Mouse (Mus musculus): ENCODE measurements around the gene Slc2a4.
"Not testable (repeated sequence)": the region's sequence is repeated elsewhere in the genome, so short reads cannot be mapped to it uniquely, and the experiment has no call there.

Slc2a4 gene

GRCm38 (mm10) chr11:69974907-69975306 lies 26.9 kb upstream of the Slc2a4 start:
- in situ Hi-C loops (cut with MboI, MseI): no loop called here

DNA sequence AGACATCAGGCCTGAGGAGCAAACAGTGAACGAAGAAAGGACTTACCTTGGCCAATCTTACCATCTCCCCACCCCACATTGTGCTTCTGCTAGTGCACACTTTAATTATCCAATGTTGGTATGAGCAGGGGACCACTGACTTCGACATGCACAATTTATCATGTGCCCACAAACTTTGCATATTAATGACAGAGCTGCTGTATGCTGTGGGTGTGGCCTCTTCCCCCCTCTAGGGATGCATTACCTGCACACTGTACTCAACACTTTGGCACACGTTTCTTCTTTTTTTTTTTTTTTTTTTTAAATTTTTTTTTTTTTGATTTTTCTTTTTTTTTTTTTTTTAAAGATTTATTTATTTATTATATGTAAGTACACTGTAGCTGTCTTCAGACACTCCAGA lies 22.8 kb upstream of the Slc2a4 start:
- in situ Hi-C loops (cut with MboI, MseI): no loop called here

- in situ Hi-C loops (cut with MboI, MseI): no loop called here
Measured at GRCm38 (mm10) chr11:69970222-69970621, 22.2 kb upstream of the Slc2a4 start.

- in situ Hi-C loops (cut with MboI, MseI): no loop called here
Measured at GRCm38 (mm10) chr11:69968793-69969192, 20.8 kb upstream of the Slc2a4 start.

- in situ Hi-C loops (cut with MboI, MseI): no loop called here
Measured at GRCm38 (mm10) chr11:69966860-69967517, 19.0 kb upstream of the Slc2a4 start.

DNA sequence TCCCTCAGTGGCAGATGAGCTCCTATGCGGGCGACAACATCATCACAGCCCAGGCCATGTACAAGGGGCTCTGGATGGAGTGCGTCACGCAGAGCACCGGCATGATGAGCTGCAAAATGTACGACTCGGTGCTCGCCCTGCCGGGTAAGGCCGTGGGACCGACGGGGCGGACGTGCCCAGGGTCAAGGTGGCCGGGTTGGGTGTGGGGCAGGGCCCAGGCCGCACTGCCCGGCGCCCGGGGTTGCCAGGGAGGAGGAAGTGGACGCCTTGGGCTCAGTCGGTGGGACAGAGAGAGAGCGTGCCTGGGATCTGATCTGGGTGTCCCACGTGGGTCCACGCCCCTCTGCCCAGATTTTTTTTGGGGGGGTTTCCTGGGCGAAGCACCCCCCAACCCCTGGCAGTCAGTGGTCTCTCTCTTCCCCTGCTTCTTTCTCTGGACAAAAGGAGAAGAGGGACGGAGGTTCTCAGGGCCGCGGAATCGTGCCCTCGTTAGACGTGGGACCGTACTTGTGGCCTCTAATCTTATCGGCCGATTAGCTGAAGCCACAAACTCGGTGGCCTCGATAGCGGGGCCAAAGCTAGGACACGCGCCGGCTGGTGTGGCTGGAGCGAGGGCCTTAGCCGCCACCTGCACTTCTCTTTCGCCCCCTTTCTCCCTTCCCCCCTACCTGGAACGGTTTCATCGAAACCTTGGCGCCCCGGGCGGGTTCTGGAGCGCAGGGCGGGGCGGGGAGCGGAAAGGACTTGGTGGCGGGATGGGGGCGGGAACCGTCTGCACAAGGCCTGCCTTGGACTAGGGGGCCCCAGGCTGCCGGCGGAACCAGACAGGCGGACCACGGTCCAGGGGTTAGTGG lies 18.2 kb upstream of the Slc2a4 start:
- in situ Hi-C loops (cut with MboI, MseI): no loop called here

DNA sequence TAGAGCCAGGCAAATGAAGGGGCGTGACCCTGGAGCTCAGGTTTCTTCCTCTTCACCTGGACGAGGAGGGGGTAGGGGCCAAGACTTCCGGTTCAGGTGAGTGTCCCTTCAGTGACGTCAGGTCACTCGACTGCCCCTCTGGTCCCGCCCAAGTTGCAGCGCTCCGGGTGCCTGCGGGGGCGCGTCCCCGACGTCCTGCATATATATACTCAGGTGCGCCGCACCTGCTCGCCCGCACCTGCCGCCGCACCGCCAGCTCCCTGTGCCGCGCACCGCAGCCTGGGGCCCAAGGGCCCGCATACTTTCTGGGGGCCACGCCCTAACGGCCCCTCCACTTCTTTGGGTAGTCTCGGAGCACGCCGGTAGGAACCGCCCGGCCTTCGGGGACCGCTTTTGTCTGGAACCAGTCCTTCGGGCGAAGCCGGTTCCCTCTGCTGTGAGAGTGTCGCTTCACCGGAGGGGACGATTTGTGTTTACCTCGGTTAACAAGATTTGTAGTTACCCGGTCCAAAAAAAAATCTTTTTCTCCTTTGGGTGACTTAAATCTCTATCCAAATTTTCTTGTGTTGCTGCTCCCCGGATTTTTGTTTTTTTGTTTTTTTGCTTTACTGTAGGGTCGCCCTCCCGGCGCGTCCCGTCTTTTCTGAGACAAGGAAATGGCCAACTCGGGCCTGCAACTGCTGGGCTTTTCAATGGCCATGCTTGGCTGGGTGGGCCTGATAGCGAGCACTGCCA lies 17.4 kb upstream of the Slc2a4 start:
- in situ Hi-C loops (cut with MboI, MseI): no loop called here

- in situ Hi-C loops (cut with MboI, MseI): no loop called here
Measured at GRCm38 (mm10) chr11:69964650-69965270, 16.8 kb upstream of the Slc2a4 start, which contains the start of gene Cldn7. TSS of gene Cldn7 (plus strand) at chr11:69964779.

DNA sequence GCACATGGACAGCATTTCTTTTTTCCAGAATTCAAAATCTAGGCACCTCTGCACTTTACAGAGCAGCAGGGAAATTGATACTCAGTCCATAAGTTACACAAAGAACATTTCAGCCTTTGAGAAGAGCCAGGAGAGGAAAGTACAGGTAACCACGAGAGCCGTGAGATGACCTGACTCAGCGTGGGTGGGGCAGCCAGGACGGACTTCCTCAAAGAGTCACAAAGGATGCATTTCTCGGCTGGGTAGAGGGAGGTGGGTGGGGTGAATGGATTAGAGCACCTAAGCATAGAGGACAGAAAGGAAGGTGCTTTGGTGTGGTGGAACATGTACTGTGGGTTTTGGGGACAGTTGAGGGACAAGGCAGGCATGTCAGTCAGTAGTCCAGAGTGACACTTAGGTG lies 13.9 kb upstream of the Slc2a4 start:
- in situ Hi-C loops (cut with MboI, MseI): no loop called here

- in situ Hi-C loops (cut with MboI, MseI): no loop called here
Measured at GRCm38 (mm10) chr11:69960616-69961015, 12.6 kb upstream of the Slc2a4 start.

GRCm38 (mm10) chr11:69956218-69956617 lies 8.2 kb upstream of the Slc2a4 start:
- in situ Hi-C loops (cut with MboI, MseI): no loop called here

DNA sequence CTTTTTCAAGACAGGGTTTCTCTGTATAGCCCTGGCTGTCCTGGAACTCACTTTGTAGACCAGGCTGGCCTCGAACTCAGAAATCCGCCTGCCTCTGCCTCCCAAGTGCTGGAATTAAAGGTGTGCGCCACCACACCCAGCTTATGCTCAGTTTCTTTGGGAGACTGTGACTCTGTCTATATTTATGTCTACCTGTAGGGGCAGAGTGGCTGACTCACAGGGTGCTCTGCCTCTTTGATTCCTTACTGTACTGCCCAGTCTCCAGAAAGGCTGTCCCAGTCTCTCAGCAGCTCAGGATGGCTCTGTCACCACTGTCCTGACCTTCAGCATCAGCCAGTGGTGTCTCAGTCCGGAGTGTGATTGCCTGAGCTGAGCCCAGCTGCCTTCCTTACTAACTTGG lies 7.6 kb upstream of the Slc2a4 start:
- in situ Hi-C loops (cut with MboI, MseI): not testable (repeated sequence)

GRCm38 (mm10) chr11:69953267-69953915 lies 5.4 kb upstream of the Slc2a4 start:
- in situ Hi-C loops (cut with MboI, MseI): no loop called here

DNA sequence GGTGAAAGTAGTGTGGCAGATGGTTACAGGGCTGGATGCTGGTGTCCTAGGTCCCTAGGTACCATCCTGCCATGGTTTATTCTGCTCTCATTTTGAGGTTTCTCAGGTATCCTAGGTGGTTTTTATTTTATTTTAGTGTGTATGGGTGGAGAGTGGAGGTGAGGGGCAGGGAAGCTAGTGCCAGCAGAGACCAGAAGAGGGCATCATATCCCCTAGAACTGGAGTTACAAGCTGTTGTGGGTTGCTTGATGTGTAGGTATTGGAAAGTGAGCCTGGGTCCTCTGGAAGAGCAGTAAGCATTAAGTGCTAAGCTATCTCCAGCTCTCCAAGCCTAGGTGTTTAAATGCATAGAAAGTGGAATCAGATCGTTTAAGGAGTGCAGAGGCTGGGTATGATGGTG lies 4.3 kb upstream of the Slc2a4 start:
- in situ Hi-C loops (cut with MboI, MseI): no loop called here

- in situ Hi-C loops (cut with MboI, MseI): no loop called here
Measured at GRCm38 (mm10) chr11:69950807-69951459, 2.9 kb upstream of the Slc2a4 start.

DNA sequence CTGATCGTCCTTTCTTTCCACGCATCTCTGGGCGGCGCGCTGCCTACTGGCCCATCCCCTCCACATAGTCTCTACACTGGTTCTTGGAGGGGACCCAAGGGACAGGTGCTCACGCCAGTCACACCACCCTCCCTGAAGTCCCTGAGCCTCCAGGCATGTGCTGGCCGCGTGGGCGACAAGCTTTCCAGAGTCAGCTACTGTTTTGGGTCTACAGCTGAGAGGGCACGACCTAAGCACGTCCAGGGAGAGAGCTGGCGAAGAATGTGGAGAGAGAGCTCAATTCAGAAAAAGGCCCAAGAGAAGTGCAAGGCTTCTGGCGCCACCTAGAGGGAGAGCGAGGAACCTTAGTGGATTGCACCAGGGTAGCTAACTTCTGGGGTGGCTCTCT lies 769 bp upstream of the Slc2a4 start:
- in situ Hi-C loops (cut with MboI, MseI): no loop called here

GRCm38 (mm10) chr11:69947337-69948065 lies 487 bp downstream of the Slc2a4 start:
- in situ Hi-C loops (cut with MboI, MseI): no loop called here

DNA sequence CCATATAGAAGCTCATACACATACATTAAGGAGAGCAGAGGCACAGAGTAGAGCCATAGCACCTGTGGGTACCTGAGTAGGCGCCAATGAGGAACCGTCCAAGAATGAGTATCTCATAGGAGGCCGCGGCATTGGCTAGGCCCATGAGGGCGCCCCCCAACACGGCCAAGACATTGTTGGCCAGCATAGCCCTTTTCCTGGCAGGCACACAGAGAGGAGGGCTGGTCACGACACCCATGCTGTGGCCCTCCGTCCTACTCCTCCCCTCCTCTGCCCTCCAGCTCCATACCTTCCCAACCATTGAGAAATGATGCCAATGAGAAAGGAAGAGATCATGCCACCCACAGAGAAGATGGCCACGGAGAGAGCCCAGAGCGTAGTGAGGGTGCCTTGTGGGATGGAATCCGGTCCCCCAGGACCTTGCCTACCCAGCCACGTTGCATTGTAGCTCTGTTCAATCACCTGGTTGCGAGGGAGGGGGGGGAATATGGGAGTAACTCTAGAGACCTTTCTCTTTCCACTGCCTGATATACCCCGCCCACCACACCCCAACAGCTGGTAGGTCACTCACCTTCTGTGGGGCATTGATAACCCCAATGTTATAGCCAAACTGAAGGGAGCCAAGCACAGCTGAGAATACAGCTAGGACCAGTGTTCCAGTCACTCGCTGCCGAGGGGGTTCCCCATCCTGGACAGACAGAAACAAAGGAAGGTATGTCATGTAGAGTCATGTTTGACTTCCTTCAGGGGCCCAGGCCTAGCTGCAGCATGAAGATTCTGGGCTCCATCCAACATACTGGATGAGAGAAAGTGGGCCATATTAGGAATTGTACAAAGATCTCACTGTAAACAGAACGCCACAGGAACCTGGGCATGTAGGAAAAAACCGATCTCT lies 1.7 kb downstream of the Slc2a4 start:
- in situ Hi-C loops (cut with MboI, MseI): no loop called here

DNA sequence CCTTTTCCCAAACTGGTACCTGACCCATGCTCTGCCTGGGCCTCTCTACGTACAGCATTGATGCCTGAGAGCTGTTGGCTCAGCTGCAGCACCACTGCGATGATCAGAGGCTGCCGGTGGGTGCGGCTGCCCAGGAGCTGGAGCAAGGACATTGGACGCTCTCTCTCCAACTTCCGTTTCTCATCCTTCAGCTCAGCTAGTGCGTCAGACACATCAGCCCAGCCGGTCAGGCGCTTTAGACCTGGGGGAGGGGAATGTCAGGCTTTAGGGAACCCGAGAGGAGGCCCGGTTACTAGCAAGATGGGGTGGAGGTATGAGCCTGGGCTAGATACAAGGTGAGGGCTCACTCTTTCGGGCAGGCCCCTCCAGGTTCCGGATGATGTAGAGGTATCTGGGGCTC lies 2.8 kb downstream of the Slc2a4 start:
- in situ Hi-C loops (cut with MboI, MseI): no loop called here
